Mouse (Mus musculus): Measurements from ENCODE around the gene Serping1. TPM values are rescaled to one million over a fixed set of nuclear protein-coding genes. Genes with fewer than 3 reads are reported as not detected.

Gene Serping1
- 15.7 and 34.8 TPM in 2 replicates for polyA plus RNA-seq (2014; fragmentation: Nextera tagmentation; extraction: Ambion mirVana)

DNA sequence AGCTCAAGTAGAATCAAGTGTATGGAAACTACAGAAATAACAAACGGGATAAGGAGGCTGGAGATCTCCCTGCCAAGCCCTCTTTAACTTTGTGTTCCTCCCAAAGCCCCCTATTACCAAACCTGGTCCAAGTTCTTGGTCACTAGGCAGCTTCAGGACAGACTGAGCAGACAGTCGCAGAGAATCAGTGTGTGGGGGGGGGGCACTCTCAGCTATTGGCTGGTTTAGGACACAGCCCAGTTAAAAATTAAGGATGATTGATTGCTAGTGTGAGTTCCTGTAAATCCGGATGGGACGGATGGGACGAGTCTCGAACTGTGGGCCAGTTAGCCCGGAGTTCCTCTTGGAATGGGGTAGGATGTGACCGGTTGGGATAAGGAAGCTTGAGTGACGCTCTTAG, at the start of gene Serping1:
Gene Serping1, minus strand, starts transcription at position 204 of the 400 bp plus-strand sequence.
- H3K27me3 ChIP-seq (ENCODE audit: control insufficient read depth, insufficient read depth, low read length) = no peaks in the 10 kb centered on the region
- no peaks in the 10 kb centered on the region for H3K36me3 ChIP-seq (ENCODE audit: control insufficient read depth, insufficient read depth, low read length)
- H3K9ac ChIP-seq (replicated peaks; ENCODE audit: low read depth, low read length) = peak within 1 kb of the TSS; percentile 61
- no peaks in the 10 kb centered on the region for H3K9me3 ChIP-seq (ENCODE audit: control insufficient read depth, low read length)
- H3K27ac ChIP-seq (ENCODE audit: low read depth, low read length) = peak within 1 kb of the TSS; percentile 57; the same call in 1 of the 2 replicates
- WGBS = 43% methylated on average over 9 of the region's 9 CpGs
- peak within 1 kb of the TSS; percentile 18 for H3K4me3 ChIP-seq (ENCODE audit: low read depth, low read length)
- H3K4me1 ChIP-seq (ENCODE audit: control insufficient read depth, insufficient read depth, low read length) = peaks cover 5% of the 10 kb centered on the region; the same call in 1 of the 2 replicates
- peak within 1 kb of the TSS; percentile 43 for H3K4me2 ChIP-seq (ENCODE audit: low read depth, low read length)
- 0 out of 2 replicates have a peak, but pooled peaks have one; percentile 36 for ATAC-seq (ENCODE audit: low read depth)

GRCm38 (mm10) chr2:84823237-84823636, 48.0 kb upstream of the Serping1 start:
- no peak overlapping the region for H3K27ac ChIP-seq (ENCODE audit: low read depth, low read length)

GRCm38 (mm10) chr2:84822552-84822951, 47.3 kb upstream of the Serping1 start, which contains the start of gene Smtnl1:
Gene Smtnl1, minus strand, starts transcription at chr2:84822652.
- no peaks in the 10 kb centered on the region for H3K9me3 ChIP-seq (ENCODE audit: control insufficient read depth, low read length)
- no peak for ATAC-seq (ENCODE audit: low read depth)
- no peaks in the 10 kb centered on the region for H3K36me3 ChIP-seq (ENCODE audit: control insufficient read depth, insufficient read depth, low read length)
- H3K4me2 ChIP-seq (ENCODE audit: low read depth, low read length) = no peak within 1 kb of the TSS
- WGBS = 71% methylated on average over 13 of the region's 13 CpGs
- no peaks in the 10 kb centered on the region for H3K27me3 ChIP-seq (ENCODE audit: control insufficient read depth, insufficient read depth, low read length)
- no peak within 1 kb of the TSS for H3K27ac ChIP-seq (ENCODE audit: low read depth, low read length)
- H3K4me1 ChIP-seq (ENCODE audit: control insufficient read depth, insufficient read depth, low read length) = peaks cover 3% of the 10 kb centered on the region; the same call in 1 of the 2 replicates
- H3K4me3 ChIP-seq (ENCODE audit: low read depth, low read length) = no peak within 1 kb of the TSS
- H3K9ac ChIP-seq (replicated peaks; ENCODE audit: low read depth, low read length) = no peak within 1 kb of the TSS

More at GRCm38 (mm10) chr2:84823237-84823636, 48.0 kb upstream of the Serping1 start:
- no peak overlapping the region for H3K4me3 ChIP-seq (ENCODE audit: low read depth, low read length)
- no peak overlapping the region for H3K9ac ChIP-seq (replicated peaks; ENCODE audit: low read depth, low read length)
- no peaks in the 10 kb centered on the region for H3K9me3 ChIP-seq (ENCODE audit: control insufficient read depth, low read length)
- no peak overlapping the region for H3K4me2 ChIP-seq (ENCODE audit: low read depth, low read length)
- WGBS = 50% methylated on average over 2 of the region's 2 CpGs
- ATAC-seq (ENCODE audit: low read depth) = no peak
- peaks cover 10% of the 10 kb centered on the region; the same call in 1 of the 2 replicates for H3K4me1 ChIP-seq (ENCODE audit: control insufficient read depth, insufficient read depth, low read length)
- no peaks in the 10 kb centered on the region for H3K36me3 ChIP-seq (ENCODE audit: control insufficient read depth, insufficient read depth, low read length)
- H3K27me3 ChIP-seq (ENCODE audit: control insufficient read depth, insufficient read depth, low read length) = no peaks in the 10 kb centered on the region

DNA sequence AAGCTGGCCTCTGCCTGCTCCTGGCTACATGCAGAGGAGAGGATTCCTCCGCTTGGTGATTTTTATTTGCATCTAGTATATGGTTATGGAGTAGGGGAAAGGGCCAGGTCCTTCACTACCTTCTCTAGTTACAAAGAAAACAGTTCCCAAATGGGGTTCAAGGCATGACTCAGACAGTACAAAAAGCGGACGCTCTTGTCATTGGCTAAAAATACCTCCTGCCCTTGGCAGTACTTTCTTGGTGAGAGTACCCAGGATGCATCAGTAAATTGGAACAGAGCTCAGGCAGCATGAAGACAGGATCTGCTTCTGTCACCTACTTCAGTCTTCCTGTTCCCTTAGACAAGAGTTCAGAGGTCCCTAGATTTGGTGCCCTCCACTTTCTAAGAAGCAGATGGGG, 44.6 kb upstream of the Serping1 start:
- Histone ChIP-seq H3K4me2 (ENCODE audit: low read depth, low read length) (no peak overlapping the region), H3K9ac (replicated peaks; ENCODE audit: low read depth, low read length) (no peak overlapping the region), H3K36me3 (ENCODE audit: control insufficient read depth, insufficient read depth, low read length) (no peaks in the 10 kb centered on the region), H3K27me3 (ENCODE audit: control insufficient read depth, insufficient read depth, low read length) (no peaks in the 10 kb centered on the region), H3K27ac (ENCODE audit: low read depth, low read length) (no peak overlapping the region), H3K9me3 (ENCODE audit: control insufficient read depth, low read length) (no peaks in the 10 kb centered on the region), H3K4me3 (ENCODE audit: low read depth, low read length) (no peak overlapping the region), H3K4me1 (ENCODE audit: control insufficient read depth, insufficient read depth, low read length) (no peaks in the 10 kb centered on the region)
- WGBS = 71% methylated on average over 3 of the region's 3 CpGs
- ATAC-seq (ENCODE audit: low read depth) = no peak

GRCm38 (mm10) chr2:84812676-84813075, 37.4 kb upstream of the Serping1 start:
- 71% methylated on average over 6 of the region's 6 CpGs for WGBS
- Histone ChIP-seq H3K4me3 (ENCODE audit: low read depth, low read length) (no peak overlapping the region), H3K27ac (ENCODE audit: low read depth, low read length) (no peak overlapping the region), H3K9ac (replicated peaks; ENCODE audit: low read depth, low read length) (no peak overlapping the region), H3K4me2 (ENCODE audit: low read depth, low read length) (no peak overlapping the region), H3K27me3 (ENCODE audit: control insufficient read depth, insufficient read depth, low read length) (no peaks in the 10 kb centered on the region), H3K36me3 (ENCODE audit: control insufficient read depth, insufficient read depth, low read length) (no peaks in the 10 kb centered on the region), H3K4me1 (ENCODE audit: control insufficient read depth, insufficient read depth, low read length) (no peaks in the 10 kb centered on the region), H3K9me3 (ENCODE audit: control insufficient read depth, low read length) (no peaks in the 10 kb centered on the region)
- ATAC-seq (ENCODE audit: low read depth) = no peak

- ATAC-seq (ENCODE audit: low read depth) = no peak
- Histone ChIP-seq H3K36me3 (ENCODE audit: control insufficient read depth, insufficient read depth, low read length) (no peaks in the 10 kb centered on the region), H3K9me3 (ENCODE audit: control insufficient read depth, low read length) (no peaks in the 10 kb centered on the region), H3K9ac (replicated peaks; ENCODE audit: low read depth, low read length) (no peak overlapping the region), H3K4me3 (ENCODE audit: low read depth, low read length) (no peak overlapping the region), H3K27me3 (ENCODE audit: control insufficient read depth, insufficient read depth, low read length) (no peaks in the 10 kb centered on the region), H3K27ac (ENCODE audit: low read depth, low read length) (no peak overlapping the region), H3K4me1 (ENCODE audit: control insufficient read depth, insufficient read depth, low read length) (no peaks in the 10 kb centered on the region), H3K4me2 (ENCODE audit: low read depth, low read length) (no peak overlapping the region)
- 97% methylated on average over 7 of the region's 7 CpGs for WGBS
Observed at GRCm38 (mm10) chr2:84811880-84812279, 36.6 kb upstream of the Serping1 start.

- H3K4me3 ChIP-seq (ENCODE audit: low read depth, low read length) = no peak overlapping the region
- no peaks in the 10 kb centered on the region for H3K36me3 ChIP-seq (ENCODE audit: control insufficient read depth, insufficient read depth, low read length)
- no peak overlapping the region for H3K9ac ChIP-seq (replicated peaks; ENCODE audit: low read depth, low read length)
- H3K4me1 ChIP-seq (ENCODE audit: control insufficient read depth, insufficient read depth, low read length) = no peaks in the 10 kb centered on the region
- peak overlapping the region; percentile 27; the same call in 1 of the 2 replicates for H3K4me2 ChIP-seq (ENCODE audit: low read depth, low read length)
- no peaks in the 10 kb centered on the region for H3K9me3 ChIP-seq (ENCODE audit: control insufficient read depth, low read length)
- H3K27me3 ChIP-seq (ENCODE audit: control insufficient read depth, insufficient read depth, low read length) = no peaks in the 10 kb centered on the region
- ATAC-seq (ENCODE audit: low read depth) = peak; percentile 65; the same call in 1 of the 2 replicates
- 41% methylated on average over 26 of the region's 26 CpGs for WGBS
- H3K27ac ChIP-seq (ENCODE audit: low read depth, low read length) = no peak overlapping the region
Observed at GRCm38 (mm10) chr2:84810886-84811577, 35.8 kb upstream of the Serping1 start.

GRCm38 (mm10) chr2:84810526-84810885, 35.3 kb upstream of the Serping1 start:
- no peak overlapping the region for H3K4me2 ChIP-seq (ENCODE audit: low read depth, low read length)
- ATAC-seq (ENCODE audit: low read depth) = peak; percentile 31; the same call in 1 of the 2 replicates
- no peaks in the 10 kb centered on the region for H3K4me1 ChIP-seq (ENCODE audit: control insufficient read depth, insufficient read depth, low read length)
- 81% methylated on average over 6 of the region's 6 CpGs for WGBS
- no peak overlapping the region for H3K27ac ChIP-seq (ENCODE audit: low read depth, low read length)
- H3K36me3 ChIP-seq (ENCODE audit: control insufficient read depth, insufficient read depth, low read length) = no peaks in the 10 kb centered on the region
- no peaks in the 10 kb centered on the region for H3K27me3 ChIP-seq (ENCODE audit: control insufficient read depth, insufficient read depth, low read length)
- no peak overlapping the region for H3K9ac ChIP-seq (replicated peaks; ENCODE audit: low read depth, low read length)
- H3K9me3 ChIP-seq (ENCODE audit: control insufficient read depth, low read length) = no peaks in the 10 kb centered on the region
- H3K4me3 ChIP-seq (ENCODE audit: low read depth, low read length) = no peak overlapping the region

GRCm38 (mm10) chr2:84809330-84809729, 34.1 kb upstream of the Serping1 start:
- H3K9ac ChIP-seq (replicated peaks; ENCODE audit: low read depth, low read length) = no peak overlapping the region
- no peak overlapping the region for H3K4me2 ChIP-seq (ENCODE audit: low read depth, low read length)
- no peaks in the 10 kb centered on the region for H3K27me3 ChIP-seq (ENCODE audit: control insufficient read depth, insufficient read depth, low read length)
- H3K4me1 ChIP-seq (ENCODE audit: control insufficient read depth, insufficient read depth, low read length) = no peaks in the 10 kb centered on the region
- no peak for ATAC-seq (ENCODE audit: low read depth)
- no peaks in the 10 kb centered on the region for H3K9me3 ChIP-seq (ENCODE audit: control insufficient read depth, low read length)
- no peak overlapping the region for H3K4me3 ChIP-seq (ENCODE audit: low read depth, low read length)
- no peaks in the 10 kb centered on the region for H3K36me3 ChIP-seq (ENCODE audit: control insufficient read depth, insufficient read depth, low read length)
- no peak overlapping the region for H3K27ac ChIP-seq (ENCODE audit: low read depth, low read length)
